Mouse (Mus musculus) heart, postnatal 10 days (tissue): ENCODE results near the gene 1700037C18Rik. TPM values are rescaled to one million over a fixed set of nuclear protein-coding genes. Genes with fewer than 3 reads are reported as not detected.

Experiments
- DNase-seq, 2 experiments: peaks; one replicate each; pipeline ENCODE4 v3.0.0; 2021
- intact Hi-C: fragments of 180-260 bp; cut with DNase I; formaldehyde crosslinking; loops from one replicate; pipeline ENCODE4 v1.15.1; 2025
- total RNA-seq, 2 experiments: library from RNA; stranded (reverse); gene quantifications; 2 replicates each; pipeline ENCODE4 v1.2.3; 2021

The 1700037C18Rik gene
- 1 to 10 TPM; 3.6 to 4.6 TPM for total RNA-seq

DNA sequence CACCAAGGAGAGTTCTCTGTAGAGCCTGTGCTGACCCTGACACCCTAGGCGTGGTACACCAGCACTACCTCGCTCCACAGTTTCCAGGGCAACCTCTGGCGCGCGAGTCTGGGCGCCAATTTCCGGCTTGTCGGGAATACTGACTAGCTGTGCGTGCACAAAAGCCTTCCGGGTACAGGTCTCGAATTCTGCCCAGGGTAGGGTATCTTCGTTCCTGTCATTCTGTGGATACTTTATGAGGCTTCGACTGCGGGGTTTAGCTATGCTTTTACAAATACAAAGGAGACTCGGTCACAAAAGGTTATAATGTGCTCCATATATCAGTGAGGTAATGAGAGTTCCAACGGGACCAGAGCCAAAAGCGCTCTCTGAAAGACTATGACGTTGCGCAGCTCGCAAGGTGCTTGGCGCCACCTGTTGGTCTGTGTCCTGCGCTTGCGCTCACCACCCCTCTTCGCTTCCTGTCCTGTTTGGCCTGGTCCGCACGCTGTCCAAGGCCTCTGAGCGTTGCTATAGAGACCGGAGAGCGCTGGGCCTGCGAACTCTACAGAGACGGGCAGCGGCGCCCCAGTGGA is at the start of gene 1700037C18Rik, which contains the start of gene Cluap1:
1700037C18Rik (minus strand) TSS at position 153 of the 575 bp plus-strand sequence.
Cluap1 (plus strand) TSS at position 265 of the 575 bp plus-strand sequence.
- DNase-seq = peak; percentile 95 to 96
- intact Hi-C loops = loop anchor here (2.0 to 5.0 kb wide), 5 partner anchors 24 to 164 kb away; partner anchors contain the start of genes Gm20695, Slx4, Zfp174 and Zfp263

DNA sequence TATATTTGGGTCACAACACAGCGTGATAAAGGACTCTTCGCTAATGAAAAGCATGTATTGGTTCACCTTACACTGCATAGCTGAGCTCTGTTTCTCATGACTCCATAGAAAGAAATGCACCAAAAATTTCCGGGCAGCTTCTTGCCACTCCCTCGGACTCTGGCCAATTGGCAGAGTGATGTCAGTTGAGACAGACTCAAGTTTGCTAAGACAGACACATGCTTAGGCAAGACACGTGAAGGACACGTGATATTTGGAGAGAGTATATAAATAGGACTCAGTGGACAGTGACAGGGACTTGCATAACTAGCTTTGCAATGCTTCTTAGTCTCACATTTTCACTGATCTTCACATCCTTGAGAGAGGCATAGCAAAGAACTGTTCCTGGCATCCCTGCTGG is 47.9 kb upstream of the 1700037C18Rik start:
- intact Hi-C loops = no loop called here
- peak; percentile 41 to 47 for DNase-seq

DNA sequence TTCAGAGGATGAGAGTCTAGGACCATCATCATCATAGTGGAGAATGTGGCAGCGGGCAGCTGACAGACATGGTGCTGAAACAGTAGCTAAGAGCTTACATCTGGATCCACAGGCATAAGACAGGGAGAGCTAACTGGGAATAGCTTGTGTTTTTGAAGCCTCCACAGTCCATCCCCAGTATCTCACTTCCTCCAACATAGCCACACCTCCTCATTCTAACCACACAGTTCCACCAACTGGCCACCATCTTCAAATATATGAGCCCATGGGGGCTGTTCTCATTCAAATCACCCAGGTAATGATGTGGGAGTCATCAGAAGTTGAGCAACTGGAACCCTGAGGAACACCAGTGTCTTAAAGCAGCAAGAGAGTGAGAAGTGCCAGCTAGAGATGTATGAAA is 42.7 kb upstream of the 1700037C18Rik start:
- intact Hi-C loops = no loop called here
- DNase-seq = no peak

- intact Hi-C loops = no loop called here
- DNase-seq = no peak
Measured at GRCm38 (mm10) chr16:3934701-3935100, 26.2 kb upstream of the 1700037C18Rik start.

GRCm38 (mm10) chr16:3934091-3934490 is 25.6 kb upstream of the 1700037C18Rik start:
- intact Hi-C loops = no loop called here
- no peak for DNase-seq

- intact Hi-C loops = no loop called here
- no peak for DNase-seq
Measured at GRCm38 (mm10) chr16:3933536-3933935, 25.0 kb upstream of the 1700037C18Rik start.

DNA sequence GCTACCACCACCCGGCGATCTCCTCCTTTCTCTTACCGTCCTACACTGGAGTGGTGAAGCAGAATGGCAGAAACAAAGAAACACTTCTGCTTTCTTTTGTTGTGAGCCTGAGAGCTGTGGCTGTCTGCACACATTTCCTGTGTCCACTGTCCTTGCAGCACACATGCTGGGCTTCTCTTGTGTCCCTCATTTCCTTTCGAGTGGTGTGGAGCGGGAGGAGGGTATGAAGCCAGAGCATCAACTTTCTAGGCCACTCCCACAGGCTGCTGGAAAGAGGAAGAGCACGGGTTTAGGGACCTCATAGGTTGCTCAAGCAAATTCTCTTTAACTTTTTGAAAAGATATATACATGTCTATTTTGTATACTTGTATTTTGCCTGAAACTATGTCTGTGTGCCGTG is 20.7 kb upstream of the 1700037C18Rik start:
- intact Hi-C loops = no loop called here
- DNase-seq = peak; percentile 10 to 14

DNA sequence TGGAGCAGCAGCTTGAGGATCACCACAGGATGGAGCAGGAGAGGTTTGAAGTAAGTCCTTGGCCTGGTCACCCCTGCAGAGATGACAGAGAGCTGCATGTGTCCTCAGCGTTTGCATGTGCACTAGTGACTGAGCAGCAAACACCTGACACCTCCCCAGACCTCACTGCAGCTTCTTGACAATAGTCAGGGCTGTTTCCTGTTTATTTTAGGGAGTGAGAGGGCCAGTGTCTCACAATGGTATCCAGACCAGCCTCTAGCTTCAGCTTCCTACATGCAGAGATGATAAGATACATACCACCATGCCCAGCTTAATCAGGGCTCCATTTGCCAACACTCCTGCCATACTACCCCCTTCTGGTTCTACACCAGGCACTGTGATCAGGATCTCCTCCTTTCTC is 20.1 kb upstream of the 1700037C18Rik start:
- no peak for DNase-seq
- intact Hi-C loops = no loop called here

GRCm38 (mm10) chr16:3923966-3924365 is 15.5 kb upstream of the 1700037C18Rik start:
- intact Hi-C loops = no loop called here
- no peak for DNase-seq

- intact Hi-C loops = no loop called here
- no peak for DNase-seq
Measured at GRCm38 (mm10) chr16:3923515-3923914, 15.0 kb upstream of the 1700037C18Rik start.

DNA sequence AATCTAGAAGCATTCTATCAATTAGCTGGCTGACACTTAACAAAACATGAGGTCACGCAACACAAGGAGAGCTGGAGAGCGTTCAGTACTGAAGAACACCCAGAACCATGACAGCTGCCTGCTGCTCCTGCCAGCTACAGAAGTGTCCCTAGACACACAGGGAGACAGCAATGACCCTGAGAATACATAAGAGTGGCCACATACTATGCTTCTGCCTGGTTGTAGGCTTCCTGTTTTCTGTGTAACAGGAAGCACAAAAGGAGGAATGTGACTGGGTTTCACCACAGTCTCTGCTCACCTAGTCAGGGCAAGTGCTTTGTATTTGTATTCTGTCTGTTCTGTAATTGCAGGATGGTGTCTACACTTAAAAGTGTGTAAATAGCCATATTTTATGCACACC is 12.3 kb upstream of the 1700037C18Rik start:
- DNase-seq = no peak
- intact Hi-C loops = no loop called here

DNA sequence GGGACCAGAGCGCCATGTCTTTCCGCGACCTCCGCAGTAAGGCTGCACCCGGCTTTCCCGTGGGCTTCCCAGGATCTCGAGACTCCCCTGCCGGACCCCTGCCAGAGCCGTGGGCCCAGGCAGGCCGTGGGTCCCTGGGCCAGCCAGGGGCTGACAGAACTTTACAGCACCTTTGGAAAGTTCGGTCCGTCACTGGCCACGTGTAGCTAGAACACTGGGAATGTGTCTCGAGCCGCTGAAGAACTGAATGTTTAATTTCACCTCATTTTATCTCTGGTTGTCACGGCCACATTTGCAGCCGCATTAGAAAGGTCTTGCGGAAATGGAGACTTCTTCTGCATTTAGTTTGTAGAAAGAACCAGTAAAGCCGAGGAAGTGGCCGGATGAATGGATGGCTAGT is 629 bp upstream of the 1700037C18Rik start:
- intact Hi-C loops = loop anchor here (2.0 to 5.0 kb wide), 5 partner anchors 24 to 164 kb away; partner anchors contain the start of genes Gm20695, Slx4, Zfp174 and Zfp263

DNA sequence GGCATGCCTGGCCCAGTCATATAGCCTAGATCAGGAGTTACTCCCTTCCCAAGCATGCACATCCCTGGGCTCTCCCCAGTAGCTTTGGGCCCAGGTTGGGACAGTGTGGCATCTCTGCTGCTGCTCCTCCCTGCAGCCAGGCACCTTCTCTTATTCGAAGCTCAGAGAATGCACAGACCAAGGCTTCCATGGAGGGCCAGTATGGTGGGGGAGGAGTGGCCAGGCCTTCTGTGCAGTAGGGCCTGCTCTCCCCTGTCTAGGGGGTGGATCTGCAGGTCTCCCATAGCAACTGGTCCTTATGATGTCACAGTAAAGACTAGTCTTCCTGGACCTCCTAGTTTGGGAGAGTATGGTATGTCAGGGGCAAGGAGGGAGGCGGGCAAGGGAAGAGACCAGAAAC is 1.0 kb downstream of the 1700037C18Rik start:
- no peak for DNase-seq
- intact Hi-C loops = loop anchor here (5.0 kb wide), 1 partner anchor 95 kb away; the partner anchor contains the start of gene Slx4

More for the DNA sequence above, 629 bp upstream of the 1700037C18Rik start:
- no peak for DNase-seq

GRCm38 (mm10) chr16:3896553-3896952 is 11.9 kb downstream of the 1700037C18Rik start:
- DNase-seq = no peak
- intact Hi-C loops = no loop called here

GRCm38 (mm10) chr16:3896046-3896445 is 12.4 kb downstream of the 1700037C18Rik start:
- no peak for DNase-seq
- intact Hi-C loops = no loop called here

DNA sequence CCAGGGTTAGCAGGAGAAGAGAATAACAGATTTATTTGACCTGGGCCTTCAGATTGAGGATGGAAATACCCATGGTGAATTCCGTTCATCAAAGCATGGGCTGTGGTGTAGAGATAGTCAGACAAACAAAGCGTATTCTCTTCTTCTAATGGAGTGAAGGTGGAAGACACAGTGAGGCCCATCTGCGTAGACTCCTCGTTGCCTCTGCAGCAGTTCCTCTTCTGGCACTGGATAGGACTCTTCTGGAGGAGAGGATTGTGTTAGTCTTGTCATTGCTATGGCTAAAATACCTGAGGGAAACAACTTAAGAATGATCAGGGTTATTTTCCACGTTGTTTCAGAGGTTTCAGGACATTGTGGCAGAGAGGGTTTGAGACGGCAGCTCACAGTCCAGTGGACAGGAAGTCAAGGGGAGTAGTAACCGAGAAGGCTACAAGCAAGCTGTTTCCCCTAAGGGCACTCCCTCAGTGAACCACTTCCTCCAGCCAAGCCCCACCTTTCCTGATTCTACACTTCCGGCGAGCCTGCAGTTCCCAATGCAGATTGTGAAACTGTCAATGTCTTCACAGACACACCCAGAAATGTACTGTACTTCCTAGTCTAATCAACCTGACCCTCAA is 13.2 kb downstream of the 1700037C18Rik start:
- peak; percentile 59 to 64 for DNase-seq
- intact Hi-C loops = no loop called here

DNA sequence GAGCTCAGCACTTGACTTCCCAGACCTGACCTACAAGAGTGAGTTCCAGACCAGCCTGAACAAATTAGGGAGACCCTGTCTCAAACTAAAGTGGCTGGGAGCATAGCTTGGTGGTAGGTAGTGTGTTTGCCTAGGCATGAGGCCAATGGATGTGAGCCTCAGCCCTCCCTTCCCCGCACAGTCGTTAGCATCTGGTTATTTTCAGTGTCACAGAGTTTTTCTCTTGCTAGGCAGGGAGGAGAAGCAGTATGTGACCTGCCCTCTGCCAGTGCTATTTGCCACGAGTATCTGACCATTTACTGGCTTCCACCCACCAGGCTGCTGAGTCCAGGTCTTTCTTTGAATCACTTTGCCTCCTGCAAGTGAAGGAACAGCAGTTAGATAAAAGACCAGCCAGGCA is 14.8 kb downstream of the 1700037C18Rik start:
- DNase-seq = peak; percentile 21 to 24
- intact Hi-C loops = no loop called here

- intact Hi-C loops = no loop called here
- no peak for DNase-seq
Measured at GRCm38 (mm10) chr16:3891621-3892295, 16.7 kb downstream of the 1700037C18Rik start.

DNA sequence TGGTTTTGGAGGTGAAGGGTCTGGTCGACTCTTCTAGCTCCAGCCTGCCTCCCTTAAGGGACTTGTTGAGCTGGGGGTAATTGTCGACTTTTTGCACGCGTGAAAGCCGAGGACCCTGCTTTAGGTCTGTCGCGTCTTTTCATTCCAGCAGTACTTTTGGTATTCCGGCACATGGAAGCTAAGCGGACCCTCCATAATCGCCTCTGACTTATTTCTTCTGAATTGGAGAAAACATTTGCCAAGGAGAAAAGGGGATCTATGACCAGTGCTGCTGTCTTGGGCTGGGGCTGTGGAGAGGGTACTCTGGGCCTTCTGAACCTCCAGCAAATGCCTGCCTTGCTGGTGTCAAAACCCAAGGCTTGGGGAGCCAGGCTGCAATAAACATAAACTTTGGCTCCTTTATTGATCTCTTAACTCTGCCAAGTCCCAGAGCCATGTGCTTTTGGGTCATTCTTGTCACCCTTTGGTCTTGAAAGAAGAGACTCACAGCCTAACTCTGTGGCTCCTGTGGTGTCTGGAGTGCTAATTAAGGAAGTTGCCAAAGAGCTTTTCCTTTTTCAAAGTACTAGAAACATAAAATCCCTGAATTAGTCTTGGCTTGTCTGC is 23.3 kb downstream of the 1700037C18Rik start:
- DNase-seq = no peak
- intact Hi-C loops = loop anchor here (2.0 kb wide), 1 partner anchor 24 kb away; the partner anchor contains the start of genes 1700037C18Rik and Cluap1

DNA sequence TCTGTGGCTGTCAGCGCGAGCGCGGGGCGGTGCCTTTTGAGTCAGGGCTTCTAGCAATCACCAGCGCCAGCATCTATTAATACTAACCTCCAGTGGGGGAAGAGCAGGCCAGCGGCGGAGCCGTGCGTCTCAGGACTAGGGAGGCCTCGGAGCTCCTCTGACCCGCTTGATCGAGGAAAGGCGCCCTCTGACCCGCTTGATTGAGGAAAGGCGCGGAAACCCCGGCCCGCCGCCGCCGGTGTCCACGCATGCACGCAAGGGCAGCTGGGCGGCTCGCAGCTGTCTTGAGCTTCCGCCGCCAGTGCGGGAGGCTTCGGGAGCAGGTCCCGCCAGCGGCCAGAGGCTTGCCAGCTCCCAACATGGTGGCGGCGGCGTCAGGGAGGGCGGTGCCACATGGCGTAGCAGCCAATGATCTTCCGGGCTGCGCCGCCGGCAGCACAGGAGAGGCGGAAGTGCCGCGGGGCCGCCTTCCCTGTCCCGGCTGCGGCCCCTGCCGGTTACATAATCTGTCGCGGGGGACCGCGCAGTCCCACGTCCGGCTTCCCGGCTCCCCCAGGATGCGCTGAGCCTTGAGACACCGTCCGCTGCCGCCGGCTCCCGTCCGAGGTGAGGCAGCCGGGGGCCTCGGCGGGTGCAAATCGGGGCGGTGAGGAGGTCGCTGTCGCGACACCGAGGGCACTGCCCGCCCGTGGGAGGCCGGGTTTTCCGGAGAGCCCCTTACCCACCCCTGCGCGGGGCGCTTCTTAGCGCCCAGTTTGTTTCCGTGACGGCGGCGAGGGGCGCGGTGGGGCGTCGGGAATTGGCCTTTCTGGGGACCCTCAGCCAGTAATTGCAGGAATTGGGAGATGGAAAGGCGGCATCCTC is 24.1 kb downstream of the 1700037C18Rik start, which contains the start of the genes Zfp597 and Gm20695:
Zfp597 (minus strand) TSS at position 361 of the 864 bp plus-strand sequence.
Gm20695 (plus strand) TSS at position 448 of the 864 bp plus-strand sequence.
- intact Hi-C loops = loop anchor here (2.0 to 5.0 kb wide), 2 partner anchors 24 to 37 kb away; partner anchors contain the start of genes 1700037C18Rik, Cluap1 and Zfp174
- peak; percentile 96 to 97 for DNase-seq
